Mouse (Mus musculus) kidney, adult 2 months (tissue): Measurements from ENCODE around the gene Arpp19. TPM values are rescaled to one million over a fixed set of nuclear protein-coding genes. Genes with fewer than 3 reads are reported as not detected.

Experiments used
- DNase-seq: peaks from one replicate; pipeline ENCODE4 v3.0.0; 2021
- H3K27ac ChIP-seq: fragments of 200-500 bp; 2 replicates; pipeline ENCODE4 v1.5.1; 2012; ENCODE audit warnings: low read depth, low read length, control low read depth, inconsistent platforms; ENCODE audit not compliant: insufficient read depth
- H3K27me3 ChIP-seq: fragments of 200-500 bp; replicated peaks from 2 replicates; pipeline ENCODE4 v1.6.1; 2012; ENCODE audit warnings: mild to moderate bottlenecking, moderate library complexity, low read length, inconsistent platforms; ENCODE audit not compliant: control insufficient read depth, insufficient read depth
- H3K36me3 ChIP-seq: fragments of 200-500 bp; 2 replicates; pipeline ENCODE4 v1.6.1; 2012; ENCODE audit warnings: mild to moderate bottlenecking, moderate library complexity, low read length, inconsistent platforms; ENCODE audit not compliant: control insufficient read depth, insufficient read depth
- H3K4me1 ChIP-seq: fragments of 200-500 bp; 2 replicates; pipeline ENCODE4 v1.6.1; 2011; ENCODE audit warnings: low read length; ENCODE audit not compliant: control insufficient read depth, insufficient read depth
- H3K4me3 ChIP-seq: fragments of 200-500 bp; 2 replicates; pipeline ENCODE4 v1.5.1; 2011; ENCODE audit warnings: mild to moderate bottlenecking, low read depth, low read length, control low read depth; ENCODE audit not compliant: insufficient read depth
- CTCF ChIP-seq: fragments of 200-500 bp; conservative IDR thresholded peaks from 2 replicates; pipeline ENCODE4 v1.5.1; 2011; ENCODE audit warnings: low read depth, mild to moderate bottlenecking, control low read depth, low read length, moderate library complexity, mixed read lengths; ENCODE audit not compliant: insufficient read depth, insufficient read length
- POLR2A ChIP-seq: fragments of 200-500 bp; IDR thresholded peaks from one replicate; pipeline ENCODE4 v1.6.1; 2011; ENCODE audit warnings: low read depth, low read length, control low read depth
- WGBS: fragments of 180-500 bp; shearing (Covaris S2); methylation state at CpG from one replicate; pipeline ENCODE4 v1.1.7; 2018; 5-methylcytosine and 5-hydroxymethylcytosine counted together
- polyA plus RNA-seq: library from polyadenylated mRNA; depleted of rRNA; stranded (reverse); fragments of >200 nt; gene quantifications from 2 replicates; pipeline ENCODE4 v1.2.3, GENCODE M21; 2012

Arpp19 gene
- polyA plus RNA-seq, 1 experiment: 24.6 TPM

- Histone ChIP-seq H3K27ac (no peak overlapping the region), H3K4me3 (no peak overlapping the region), H3K4me1 (peaks cover 11% of the 10 kb centered on the region; the same call in 1 of the 2 replicates), H3K27me3 (no peaks in the 10 kb centered on the region), H3K36me3 (no peaks in the 10 kb centered on the region)
- TF ChIP-seq CTCF (no peak), POLR2A (no peak)
- WGBS: 68% methylated on average over 3 of the region's 3 CpGs
- DNase-seq: peak; percentile 33
Measured at GRCm38 (mm10) chr9:75049100-75049499, 11.7 kb downstream of the Arpp19 start.

GRCm38 (mm10) chr9:75050003-75050402, 12.6 kb downstream of the Arpp19 start:
- H3K27ac ChIP-seq: no peak overlapping the region
- H3K36me3 ChIP-seq: no peaks in the 10 kb centered on the region
- WGBS: 22% methylated on average over 3 of the region's 3 CpGs
- peaks cover 14% of the 10 kb centered on the region; the same call in 1 of the 2 replicates for H3K4me1 ChIP-seq
- DNase-seq: peak; percentile 83
- no peaks in the 10 kb centered on the region for H3K27me3 ChIP-seq
- no peak overlapping the region for H3K4me3 ChIP-seq
- TF ChIP-seq POLR2A (no peak), CTCF (peak; percentile 90)

GRCm38 (mm10) chr9:75051841-75052240, 14.4 kb downstream of the Arpp19 start:
- no peak for TF ChIP-seq CTCF
- TF ChIP-seq POLR2A: no peak
- 78% methylated on average over 4 of the region's 4 CpGs for WGBS

GRCm38 (mm10) chr9:75055046-75055445, 17.6 kb downstream of the Arpp19 start:
- 69% methylated on average over 5 of the region's 5 CpGs for WGBS
- TF ChIP-seq CTCF: no peak
- no peak for TF ChIP-seq POLR2A

More at GRCm38 (mm10) chr9:75051841-75052240, 14.4 kb downstream of the Arpp19 start:
- no peak for DNase-seq
- Histone ChIP-seq H3K4me3 (no peak overlapping the region), H3K27ac (no peak overlapping the region), H3K4me1 (peaks cover 10% of the 10 kb centered on the region; the same call in 1 of the 2 replicates), H3K27me3 (no peaks in the 10 kb centered on the region), H3K36me3 (peaks cover 4% of the 10 kb centered on the region)

GRCm38 (mm10) chr9:75064678-75065331, 27.4 kb downstream of the Arpp19 start:
- WGBS: 64% methylated on average over 9 of the region's 9 CpGs
- TF ChIP-seq POLR2A (no peak), CTCF (no peak)
- H3K4me1 ChIP-seq: no peaks in the 10 kb centered on the region
- no peaks in the 10 kb centered on the region; the same call in 1 of the 2 replicates for H3K36me3 ChIP-seq
- no peak overlapping the region for H3K4me3 ChIP-seq
- no peaks in the 10 kb centered on the region for H3K27me3 ChIP-seq
- no peak overlapping the region for H3K27ac ChIP-seq
- DNase-seq: no peak

More at GRCm38 (mm10) chr9:75055046-75055445, 17.6 kb downstream of the Arpp19 start:
- H3K27ac ChIP-seq: peak overlapping the region; percentile 59
- no peak overlapping the region for H3K4me3 ChIP-seq
- peaks cover 9% of the 10 kb centered on the region for H3K36me3 ChIP-seq
- no peaks in the 10 kb centered on the region for H3K27me3 ChIP-seq
- H3K4me1 ChIP-seq: peaks cover 7% of the 10 kb centered on the region; the same call in 1 of the 2 replicates
- peak; percentile 65 for DNase-seq

- no peaks in the 10 kb centered on the region for H3K27me3 ChIP-seq
- no peak for DNase-seq
- H3K36me3 ChIP-seq: no peaks in the 10 kb centered on the region
- WGBS: 27% methylated on average over 23 of the region's 23 CpGs
- no peaks in the 10 kb centered on the region for H3K4me1 ChIP-seq
- TF ChIP-seq POLR2A (no peak), CTCF (no peak)
- H3K4me3 ChIP-seq: peak within 1 kb of the TSS; percentile 85
- peak within 1 kb of the TSS; percentile 37; the same call in 1 of the 2 replicates for H3K27ac ChIP-seq
Measured at GRCm38 (mm10) chr9:75070457-75071028, 33.1 kb downstream of the Arpp19 start, which contains the start of gene Myo5a. Gene Myo5a, plus strand, starts transcription at chr9:75071015.
